Mouse (Mus musculus): ENCODE results near the gene Als2cr12.
"Not testable (repeated sequence)": the region's sequence is repeated elsewhere in the genome, so short reads cannot be mapped to it uniquely, and the experiment has no call there.

Gene Als2cr12

GRCm38 (mm10) chr1:58695810-58696209, at the start of gene Als2cr12:
Gene Als2cr12, minus strand, starts transcription at chr1:58695989.
- DNase-seq (ENCODE audit: low read depth, low spot score): not testable (repeated sequence)

GRCm38 (mm10) chr1:58744645-58745044, 48.9 kb upstream of the Als2cr12 start:
- no peak for DNase-seq (ENCODE audit: low read depth, low spot score)

GRCm38 (mm10) chr1:58743252-58743651, 47.5 kb upstream of the Als2cr12 start:
- DNase-seq (ENCODE audit: low read depth, low spot score): no peak

- no peak for DNase-seq (ENCODE audit: low read depth, low spot score)
These were observed 46.8 kb upstream of the Als2cr12 start for GRCm38 (mm10) chr1:58742571-58743021.

- no peak for DNase-seq (ENCODE audit: low read depth, low spot score)
These were observed 43.7 kb upstream of the Als2cr12 start for GRCm38 (mm10) chr1:58739529-58739928.

- no peak for DNase-seq (ENCODE audit: low read depth, low spot score)
These were observed 41.2 kb upstream of the Als2cr12 start for GRCm38 (mm10) chr1:58736968-58737367.

- DNase-seq (ENCODE audit: low read depth, low spot score): no peak
These were observed 40.2 kb upstream of the Als2cr12 start for GRCm38 (mm10) chr1:58735962-58736361.

- no peak for DNase-seq (ENCODE audit: low read depth, low spot score)
These were observed 38.5 kb upstream of the Als2cr12 start for GRCm38 (mm10) chr1:58734043-58734920.

GRCm38 (mm10) chr1:58733636-58734035, 37.8 kb upstream of the Als2cr12 start:
- DNase-seq (ENCODE audit: low read depth, low spot score): no peak

- no peak for DNase-seq (ENCODE audit: low read depth, low spot score)
These were observed 32.7 kb upstream of the Als2cr12 start for GRCm38 (mm10) chr1:58728590-58728868.

GRCm38 (mm10) chr1:58727747-58728589, 32.2 kb upstream of the Als2cr12 start:
- no peak for DNase-seq (ENCODE audit: low read depth, low spot score)

GRCm38 (mm10) chr1:58727019-58727746, 31.4 kb upstream of the Als2cr12 start:
- no peak for DNase-seq (ENCODE audit: low read depth, low spot score)

GRCm38 (mm10) chr1:58725767-58726166, 30.0 kb upstream of the Als2cr12 start:
- no peak for DNase-seq (ENCODE audit: low read depth, low spot score)

- no peak for DNase-seq (ENCODE audit: low read depth, low spot score)
These were observed 29.3 kb upstream of the Als2cr12 start for GRCm38 (mm10) chr1:58725095-58725494.

- no peak for DNase-seq (ENCODE audit: low read depth, low spot score)
These were observed 28.7 kb upstream of the Als2cr12 start for GRCm38 (mm10) chr1:58724533-58724932.

GRCm38 (mm10) chr1:58723809-58724405, 28.1 kb upstream of the Als2cr12 start:
- no peak for DNase-seq (ENCODE audit: low read depth, low spot score)

- DNase-seq (ENCODE audit: low read depth, low spot score): no peak
These were observed 27.4 kb upstream of the Als2cr12 start for GRCm38 (mm10) chr1:58723062-58723808.

GRCm38 (mm10) chr1:58722115-58722938, 26.5 kb upstream of the Als2cr12 start:
- no peak for DNase-seq (ENCODE audit: low read depth, low spot score)

- DNase-seq (ENCODE audit: low read depth, low spot score): no peak
These were observed 25.2 kb upstream of the Als2cr12 start for GRCm38 (mm10) chr1:58720988-58721387.

GRCm38 (mm10) chr1:58720090-58720489, 24.3 kb upstream of the Als2cr12 start:
- no peak for DNase-seq (ENCODE audit: low read depth, low spot score)

All from c-Kit-negative CD71-positive TER-119-positive erythroid progenitor cells, embryonic 14.5 days (primary cell).